Mouse (Mus musculus): ENCODE results near the gene Scp2. TPM values are rescaled to one million over a fixed set of nuclear protein-coding genes. Genes with fewer than 3 reads are reported as not detected.
A peak's percentile ranks its signal among the peaks of the same experiment; 100 is the strongest.

Gene Scp2
- polyA plus RNA-seq, 1 experiment from 2014 or later, result 189 TPM

DNA sequence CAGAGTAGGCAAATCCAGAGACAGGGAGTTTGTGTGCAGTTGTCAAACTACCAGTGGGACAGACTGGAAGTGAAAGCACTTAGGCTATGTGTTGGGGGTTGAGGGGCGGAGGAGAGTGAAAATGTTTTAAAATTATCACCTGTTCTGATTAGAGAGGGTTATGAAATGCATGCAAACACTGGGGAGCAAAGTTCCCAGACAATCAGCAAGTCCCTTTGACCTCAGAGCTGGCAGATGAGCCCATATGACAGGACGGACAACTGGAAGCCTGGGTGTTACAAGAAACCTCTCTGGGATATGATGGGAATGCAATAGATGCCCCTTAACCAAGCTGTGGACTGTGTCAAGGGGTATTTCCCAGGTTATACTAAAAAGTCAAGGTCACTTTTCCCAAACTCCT, 76.7 kb downstream of the Scp2 start:
- Histone ChIP-seq H3K27me3 (replicated peaks) (no peaks in the 10 kb centered on the region), H3K4me1 (peaks cover 14% of the 10 kb centered on the region), H3K27ac (no peak overlapping the region), H3K9me3 (no peaks in the 10 kb centered on the region), H3K4me3 (no peak overlapping the region), H3K9ac (no peak overlapping the region), H3K4me2 (no peak overlapping the region), H3K36me3 (replicated peaks) (peaks cover 6% of the 10 kb centered on the region; the same call in 1 of the 2 replicates)
- ATAC-seq (replicated peaks), result no peak
- WGBS, result 96% methylated on average over 2 of the region's 2 CpGs

DNA sequence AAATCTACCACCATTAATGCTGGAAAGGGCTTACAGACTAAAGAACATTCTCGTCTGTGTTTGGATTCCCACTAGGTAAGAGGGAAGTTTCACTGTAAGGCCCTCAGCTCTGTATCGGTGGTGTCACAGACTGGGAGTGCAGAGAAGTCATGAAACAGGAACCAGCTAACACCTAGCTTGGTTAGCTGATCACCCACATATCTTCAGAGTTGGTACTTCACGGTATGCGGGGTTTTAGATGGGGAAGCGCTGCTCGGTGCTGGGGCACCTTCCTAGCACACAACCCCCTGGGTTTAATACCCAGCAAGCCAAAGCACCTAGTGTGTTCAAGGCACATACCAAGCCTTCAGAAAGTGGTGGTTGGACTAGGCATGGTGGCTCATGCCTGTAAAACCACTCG, 77.5 kb downstream of the Scp2 start:
- ATAC-seq (replicated peaks), result no peak
- WGBS, result 85% methylated on average over 7 of the region's 7 CpGs

DNA sequence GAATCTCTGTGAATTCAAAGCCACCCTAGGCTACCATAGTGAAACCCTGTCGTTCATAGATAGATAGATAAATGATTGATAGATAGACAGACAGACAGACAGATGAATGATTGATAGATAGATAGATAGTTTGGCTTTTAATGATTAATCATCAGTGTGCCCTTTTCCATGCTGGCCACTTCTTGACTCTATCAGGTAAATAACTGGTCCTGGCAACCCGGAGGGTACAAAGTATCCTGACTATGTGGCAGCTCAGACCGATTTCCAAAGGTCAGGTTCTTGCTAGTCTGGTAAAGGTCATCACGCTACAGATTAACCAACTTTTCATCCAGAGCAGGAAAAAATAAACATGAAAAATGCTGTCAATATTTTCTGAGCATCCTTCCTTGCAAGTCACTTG, 78.2 kb downstream of the Scp2 start:
- H3K9ac ChIP-seq, result no peak overlapping the region
- no peak overlapping the region for H3K27ac ChIP-seq
- H3K36me3 ChIP-seq (replicated peaks), result peaks cover 6% of the 10 kb centered on the region; the same call in 1 of the 2 replicates
- no peak overlapping the region for H3K4me2 ChIP-seq
- H3K27me3 ChIP-seq (replicated peaks), result no peaks in the 10 kb centered on the region
- ATAC-seq (replicated peaks), result no peak
- no peaks in the 10 kb centered on the region for H3K9me3 ChIP-seq
- peaks cover 14% of the 10 kb centered on the region for H3K4me1 ChIP-seq
- WGBS, result 95% methylated on average over 4 of the region's 4 CpGs
- no peak overlapping the region for H3K4me3 ChIP-seq

More for the DNA sequence above, 77.5 kb downstream of the Scp2 start:
- H3K9ac ChIP-seq, result no peak overlapping the region
- H3K9me3 ChIP-seq, result no peaks in the 10 kb centered on the region
- no peak overlapping the region for H3K4me2 ChIP-seq
- H3K27me3 ChIP-seq (replicated peaks), result no peaks in the 10 kb centered on the region
- no peak overlapping the region for H3K27ac ChIP-seq
- H3K36me3 ChIP-seq (replicated peaks), result peaks cover 6% of the 10 kb centered on the region; the same call in 1 of the 2 replicates
- H3K4me1 ChIP-seq, result peaks cover 14% of the 10 kb centered on the region
- H3K4me3 ChIP-seq, result no peak overlapping the region

DNA sequence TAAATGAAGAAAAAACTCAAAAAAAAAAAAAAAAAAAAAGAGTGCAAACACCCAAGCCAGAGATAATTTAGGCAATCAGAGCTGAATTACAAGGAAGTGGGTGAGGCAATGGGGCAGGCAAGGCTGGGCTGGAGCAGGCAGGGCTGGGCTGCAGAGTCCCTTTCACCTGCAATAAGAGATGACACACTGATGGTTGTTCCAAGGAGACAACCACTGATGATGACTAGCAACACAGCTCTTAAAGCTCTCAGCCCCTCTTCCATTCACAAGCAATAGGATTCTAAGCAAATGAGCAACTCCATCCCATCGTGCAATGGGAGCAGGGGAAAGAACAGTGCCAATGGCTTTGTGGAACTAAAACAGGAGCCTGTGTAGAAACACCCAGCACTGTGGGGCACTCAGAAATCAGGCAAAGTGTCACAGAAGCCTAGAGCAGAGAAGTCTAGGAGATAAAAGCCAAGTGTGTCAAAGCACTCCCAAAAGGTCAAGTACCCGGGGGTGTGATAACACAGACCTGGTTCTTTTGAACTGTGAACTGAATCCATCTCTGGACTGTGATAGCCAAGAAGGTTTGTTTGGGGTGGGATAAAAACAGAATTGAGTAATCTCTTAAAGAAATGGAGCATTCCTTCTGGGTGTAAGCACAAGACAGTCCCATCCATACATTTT, 79.5 kb downstream of the Scp2 start:
- H3K27ac ChIP-seq, result no peak overlapping the region
- WGBS, result 91% methylated on average over 2 of the region's 2 CpGs
- H3K9me3 ChIP-seq, result no peaks in the 10 kb centered on the region
- H3K4me2 ChIP-seq, result no peak overlapping the region
- no peak overlapping the region for H3K9ac ChIP-seq
- ATAC-seq (replicated peaks), result no peak
- H3K36me3 ChIP-seq (replicated peaks), result peaks cover 6% of the 10 kb centered on the region; the same call in 1 of the 2 replicates
- no peaks in the 10 kb centered on the region for H3K27me3 ChIP-seq (replicated peaks)
- H3K4me1 ChIP-seq, result peaks cover 8% of the 10 kb centered on the region
- no peak overlapping the region for H3K4me3 ChIP-seq

DNA sequence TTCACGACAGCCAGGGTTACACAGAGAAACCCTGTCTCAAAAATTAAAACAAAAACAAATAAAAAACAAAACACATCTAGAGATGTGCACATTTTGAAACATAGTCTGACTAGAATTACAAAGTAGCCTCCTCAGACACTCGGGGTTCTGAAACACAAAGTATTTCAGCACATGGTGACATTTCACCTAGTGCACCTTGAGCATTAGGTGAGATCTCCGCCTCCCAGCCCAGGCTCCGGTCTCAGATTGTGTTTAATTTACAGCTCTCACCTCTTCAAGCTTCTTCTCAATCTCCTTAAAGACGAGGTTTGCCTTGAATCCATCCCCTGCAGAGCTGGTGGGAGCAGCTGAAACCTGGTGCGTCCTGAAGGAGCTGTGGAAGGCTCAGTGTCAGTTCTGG, 81.2 kb downstream of the Scp2 start:
- H3K4me1 ChIP-seq, result no peaks in the 10 kb centered on the region; the same call in 1 of the 2 replicates
- no peak overlapping the region for H3K4me2 ChIP-seq
- H3K27ac ChIP-seq, result no peak overlapping the region
- H3K36me3 ChIP-seq (replicated peaks), result peaks cover 6% of the 10 kb centered on the region; the same call in 1 of the 2 replicates
- ATAC-seq (replicated peaks), result no peak
- no peaks in the 10 kb centered on the region for H3K9me3 ChIP-seq
- no peaks in the 10 kb centered on the region for H3K27me3 ChIP-seq (replicated peaks)
- WGBS, result 90% methylated on average over 6 of the region's 6 CpGs
- H3K4me3 ChIP-seq, result no peak overlapping the region
- H3K9ac ChIP-seq, result no peak overlapping the region

DNA sequence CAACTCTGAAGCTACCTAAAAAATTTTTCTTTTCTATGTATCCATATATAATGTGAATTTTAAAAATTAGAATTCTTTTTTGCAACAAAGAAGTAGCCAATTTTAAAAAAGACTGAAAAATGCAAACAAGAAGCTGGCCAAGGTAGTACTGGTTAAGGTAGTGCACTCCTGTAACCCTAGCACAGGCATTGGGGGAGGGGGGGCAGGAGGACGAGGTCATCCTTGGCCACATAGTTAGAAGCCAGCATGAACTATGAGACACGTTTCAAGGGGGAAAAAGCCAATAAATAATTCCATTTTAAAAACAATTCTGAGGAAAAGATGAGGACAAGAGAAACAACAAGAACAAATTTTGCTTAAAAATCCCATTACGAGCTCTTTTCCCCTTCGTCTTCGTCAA, 82.3 kb downstream of the Scp2 start:
- no peaks in the 10 kb centered on the region; the same call in 1 of the 2 replicates for H3K4me1 ChIP-seq
- no peaks in the 10 kb centered on the region for H3K27me3 ChIP-seq (replicated peaks)
- H3K36me3 ChIP-seq (replicated peaks), result peaks cover 6% of the 10 kb centered on the region; the same call in 1 of the 2 replicates
- no peaks in the 10 kb centered on the region for H3K9me3 ChIP-seq
- 95% methylated on average over 5 of the region's 5 CpGs for WGBS
- no peak overlapping the region for H3K27ac ChIP-seq
- ATAC-seq (replicated peaks), result no peak
- no peak overlapping the region for H3K4me2 ChIP-seq
- H3K4me3 ChIP-seq, result no peak overlapping the region
- no peak overlapping the region for H3K9ac ChIP-seq

DNA sequence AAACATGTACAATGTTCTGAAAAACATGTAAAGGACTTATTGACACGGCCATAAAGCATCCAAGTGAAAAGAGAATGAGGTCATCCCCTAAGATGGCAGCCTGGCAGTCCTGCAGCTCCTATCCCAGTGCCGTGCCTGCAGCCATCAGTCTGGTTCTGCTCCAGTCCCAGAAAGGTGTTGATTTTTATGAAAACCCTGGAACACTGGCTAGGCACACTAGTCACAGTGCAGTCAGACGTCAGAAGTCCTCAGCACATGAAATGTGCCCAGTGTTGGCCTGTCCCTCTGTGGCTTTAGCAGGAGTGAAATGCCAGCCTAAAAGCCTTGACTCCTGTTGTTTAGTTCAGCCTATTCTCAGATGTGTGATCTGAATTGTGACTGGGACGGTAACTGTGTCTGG, 84.0 kb downstream of the Scp2 start:
- H3K9me3 ChIP-seq, result no peaks in the 10 kb centered on the region
- H3K4me1 ChIP-seq, result no peaks in the 10 kb centered on the region; the same call in 1 of the 2 replicates
- H3K27me3 ChIP-seq (replicated peaks), result no peaks in the 10 kb centered on the region
- H3K4me2 ChIP-seq, result no peak overlapping the region
- ATAC-seq (replicated peaks), result no peak
- H3K27ac ChIP-seq, result no peak overlapping the region
- WGBS, result 68% methylated on average over 4 of the region's 4 CpGs
- H3K36me3 ChIP-seq (replicated peaks), result peaks cover 2% of the 10 kb centered on the region; the same call in 1 of the 2 replicates
- no peak overlapping the region for H3K9ac ChIP-seq
- H3K4me3 ChIP-seq, result no peak overlapping the region

DNA sequence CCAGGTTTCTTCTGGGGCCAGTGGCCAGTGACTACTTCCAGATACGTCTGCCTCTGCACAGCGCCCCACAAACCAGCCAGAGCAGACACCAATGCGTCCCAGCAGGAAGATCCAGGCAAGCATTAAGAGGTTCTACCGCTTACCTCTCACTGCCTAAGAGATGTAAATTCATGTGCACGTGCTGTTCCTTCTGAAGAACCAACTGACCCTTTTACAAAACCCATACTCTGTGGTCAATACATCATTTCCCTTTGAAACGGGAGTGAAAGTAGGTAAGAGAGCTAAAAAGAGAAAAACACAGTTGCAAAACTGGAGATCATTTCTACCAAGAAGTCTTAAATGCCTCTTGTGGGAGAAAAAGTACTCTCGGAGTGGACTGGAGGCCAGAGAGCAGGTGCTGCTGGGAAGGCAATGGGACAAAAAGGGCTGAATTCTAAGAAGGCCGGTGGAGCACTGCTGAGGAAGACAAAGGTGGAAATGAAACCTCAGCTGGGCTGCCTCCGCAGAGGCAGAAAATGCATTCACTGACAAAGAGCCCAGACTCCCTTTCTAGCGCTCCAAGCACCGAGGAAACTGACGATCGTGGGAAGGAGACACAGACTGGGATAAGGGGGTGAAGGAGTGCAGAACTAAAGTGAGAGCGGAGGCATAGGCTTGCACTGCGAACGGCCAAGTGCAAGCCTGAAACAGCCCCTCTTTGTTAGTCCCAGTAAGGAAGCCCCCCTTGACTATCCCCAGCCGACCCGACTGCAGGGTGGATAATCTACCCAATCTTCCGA, 85.0 kb downstream of the Scp2 start:
- H3K9ac ChIP-seq, result no peak overlapping the region
- WGBS, result 40% methylated on average over 19 of the region's 19 CpGs
- H3K4me1 ChIP-seq, result no peaks in the 10 kb centered on the region; the same call in 1 of the 2 replicates
- H3K4me2 ChIP-seq, result peak overlapping the region; percentile 15; the same call in 1 of the 2 replicates
- no peaks in the 10 kb centered on the region for H3K27me3 ChIP-seq (replicated peaks)
- 0 out of 2 replicates have a peak overlapping the region, but pooled peaks have one; percentile 46 for H3K27ac ChIP-seq
- H3K9me3 ChIP-seq, result no peaks in the 10 kb centered on the region
- peaks cover 2% of the 10 kb centered on the region; the same call in 1 of the 2 replicates for H3K36me3 ChIP-seq (replicated peaks)
- ATAC-seq (replicated peaks), result no peak
- no peak overlapping the region for H3K4me3 ChIP-seq

DNA sequence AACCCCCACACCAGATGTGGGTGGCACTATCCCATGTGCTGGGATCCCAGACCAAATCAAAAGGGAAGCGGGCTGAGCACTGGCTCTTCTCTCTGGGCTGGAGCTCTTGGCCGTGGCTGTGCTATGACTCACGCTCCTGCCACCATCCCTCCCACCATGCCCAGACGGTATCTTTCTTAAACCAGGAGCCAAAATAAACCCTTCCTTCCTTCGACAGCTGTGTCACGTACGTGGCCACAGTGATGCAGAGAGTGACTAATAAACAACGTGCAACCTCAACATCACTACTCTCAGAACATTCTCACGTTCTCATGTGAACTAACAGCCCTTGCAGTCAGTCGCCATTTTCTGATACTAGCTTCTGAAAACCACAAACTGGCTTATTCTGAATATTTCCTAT, 86.6 kb downstream of the Scp2 start:
- ATAC-seq (replicated peaks), result no peak
- WGBS, result 92% methylated on average over 10 of the region's 10 CpGs
- Histone ChIP-seq H3K9ac (no peak overlapping the region), H3K4me1 (no peaks in the 10 kb centered on the region; the same call in 1 of the 2 replicates), H3K4me2 (no peak overlapping the region), H3K27me3 (replicated peaks) (no peaks in the 10 kb centered on the region), H3K36me3 (replicated peaks) (peaks cover 14% of the 10 kb centered on the region; the same call in 1 of the 2 replicates), H3K4me3 (no peak overlapping the region), H3K27ac (no peak overlapping the region), H3K9me3 (no peaks in the 10 kb centered on the region)

DNA sequence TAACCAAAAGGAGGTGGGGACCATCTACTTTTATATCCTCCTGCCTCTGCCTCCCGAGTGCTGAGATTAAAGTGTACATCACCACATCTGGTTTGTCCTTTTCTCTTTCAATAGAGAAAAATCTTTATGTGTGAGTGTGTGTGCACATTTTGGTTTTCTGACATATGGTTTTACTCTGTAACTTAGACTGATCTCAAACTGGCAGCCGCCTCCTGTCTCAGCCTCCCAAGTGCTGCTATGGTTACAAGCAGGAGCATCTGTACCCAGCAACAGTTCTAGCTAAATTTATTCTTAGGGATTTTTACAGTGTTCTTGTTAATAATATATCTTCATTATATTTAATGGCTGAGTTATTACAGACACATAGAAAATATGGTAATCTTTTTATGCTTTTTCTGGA, 87.6 kb downstream of the Scp2 start:
- peaks cover 19% of the 10 kb centered on the region; the same call in 1 of the 2 replicates for H3K36me3 ChIP-seq (replicated peaks)

DNA sequence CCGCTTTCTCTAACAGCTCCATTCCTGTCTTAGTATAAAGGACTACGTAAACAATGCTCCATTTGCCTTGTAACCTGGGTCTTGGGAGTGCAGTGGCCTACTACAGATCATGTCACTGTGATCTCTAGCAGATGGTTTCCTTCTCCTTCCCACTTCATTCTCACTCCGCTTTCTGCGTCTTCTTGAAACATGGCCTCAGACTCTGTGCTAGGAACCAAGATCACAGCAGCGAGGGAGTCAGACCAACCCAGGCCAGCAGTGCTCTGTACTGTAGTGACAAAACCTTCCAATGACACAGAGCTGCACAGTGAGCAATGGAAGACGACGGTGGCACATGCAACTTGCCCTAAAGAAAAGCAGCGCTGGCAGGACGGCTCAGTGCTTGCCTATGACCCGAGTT, 88.9 kb downstream of the Scp2 start:
- H3K36me3 ChIP-seq (replicated peaks), result peaks cover 28% of the 10 kb centered on the region
- no peak for ATAC-seq (replicated peaks)
- no peaks in the 10 kb centered on the region for H3K27me3 ChIP-seq (replicated peaks)
- H3K4me1 ChIP-seq, result no peaks in the 10 kb centered on the region; the same call in 1 of the 2 replicates
- H3K9ac ChIP-seq, result no peak overlapping the region
- no peak overlapping the region for H3K4me2 ChIP-seq
- H3K27ac ChIP-seq, result no peak overlapping the region
- H3K4me3 ChIP-seq, result no peak overlapping the region
- no peaks in the 10 kb centered on the region for H3K9me3 ChIP-seq
- 90% methylated on average over 10 of the region's 10 CpGs for WGBS

More for the DNA sequence above, 87.6 kb downstream of the Scp2 start:
- Histone ChIP-seq H3K9ac (no peak overlapping the region), H3K4me1 (no peaks in the 10 kb centered on the region; the same call in 1 of the 2 replicates), H3K9me3 (no peaks in the 10 kb centered on the region), H3K27ac (no peak overlapping the region), H3K4me2 (no peak overlapping the region), H3K27me3 (replicated peaks) (no peaks in the 10 kb centered on the region), H3K4me3 (no peak overlapping the region)
- ATAC-seq (replicated peaks), result no peak
- 91% methylated on average over 2 of the region's 2 CpGs for WGBS

DNA sequence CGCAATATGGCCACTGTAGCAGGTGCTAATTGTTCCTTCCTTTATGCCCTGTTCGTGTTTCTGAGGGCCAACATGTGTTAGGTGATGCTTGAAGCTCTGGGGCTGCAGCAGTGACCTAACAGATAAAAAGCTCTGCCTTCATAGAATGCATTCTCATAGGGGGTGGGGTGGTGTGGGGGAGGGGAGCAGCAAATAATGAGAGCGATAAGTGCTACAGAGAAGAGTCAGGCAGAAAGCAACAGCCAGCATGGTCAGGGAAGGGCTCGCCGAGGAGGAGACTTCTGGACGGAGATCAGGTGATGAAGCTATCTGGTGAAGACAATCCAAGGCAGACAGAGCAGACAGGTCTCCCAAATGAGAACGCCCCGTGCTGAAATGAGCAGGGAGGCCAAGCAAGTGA, 92.1 kb downstream of the Scp2 start:
- H3K9ac ChIP-seq, result no peak overlapping the region
- H3K36me3 ChIP-seq (replicated peaks), result peaks cover 33% of the 10 kb centered on the region
- no peaks in the 10 kb centered on the region for H3K9me3 ChIP-seq
- H3K27me3 ChIP-seq (replicated peaks), result no peaks in the 10 kb centered on the region
- H3K27ac ChIP-seq, result no peak overlapping the region
- no peak for ATAC-seq (replicated peaks)
- no peak overlapping the region for H3K4me3 ChIP-seq
- no peaks in the 10 kb centered on the region for H3K4me1 ChIP-seq
- no peak overlapping the region for H3K4me2 ChIP-seq
- WGBS, result 90% methylated on average over 8 of the region's 8 CpGs

Data from midbrain, embryonic 15.5 days (tissue).